Mouse (Mus musculus): ENCODE data around the gene Nop58. TPM values are rescaled to one million over a fixed set of nuclear protein-coding genes. Genes with fewer than 3 reads are reported as not detected.

The Nop58 gene
- polyA plus RNA-seq, 1 experiment from 2014 or later = 256 TPM

DNA sequence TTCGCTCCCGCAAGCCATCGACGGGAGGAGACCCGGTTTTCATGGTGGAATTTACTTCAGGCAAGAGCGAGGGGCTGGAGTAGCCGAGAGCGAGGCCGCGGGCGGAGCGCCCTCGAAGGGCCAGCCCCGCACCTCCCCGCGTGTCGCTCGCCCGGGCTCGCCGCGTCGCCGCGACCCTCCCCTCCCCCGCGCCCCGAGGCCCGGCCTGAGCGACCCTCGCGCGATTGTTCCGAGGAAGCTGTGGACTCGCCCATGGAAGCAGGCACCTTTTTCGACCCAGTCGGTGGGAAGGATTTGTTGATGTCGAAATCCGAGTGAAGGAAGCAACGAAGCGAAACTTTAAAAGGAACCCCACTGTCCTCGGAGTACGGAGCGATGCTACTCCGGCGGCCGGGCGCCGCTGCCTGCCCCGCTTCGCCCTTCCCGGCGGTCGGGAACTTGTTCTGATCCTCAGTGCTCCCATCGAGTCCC is 79.0 kb downstream of the Nop58 start:
- ATAC-seq (replicated peaks; ENCODE audit: low FRiP score, low TSS enrichment, low read depth) (peak; percentile 76), DNase-seq (ENCODE audit: low spot score) (peak; percentile 87)
- H3K4me2 ChIP-seq (ENCODE audit: low read length) = peak overlapping the region; percentile 85
- H3K27me3 ChIP-seq (replicated peaks; ENCODE audit: control insufficient read depth, insufficient read depth, low read length) = no peaks in the 10 kb centered on the region
- H3K4me1 ChIP-seq (replicated peaks; ENCODE audit: control insufficient read depth, insufficient read depth, low read length) = peaks cover 6% of the 10 kb centered on the region; the same call in 1 of the 2 replicates
- peak overlapping the region; percentile 97 for H3K9ac ChIP-seq (ENCODE audit: low read length)
- no peaks in the 10 kb centered on the region for H3K36me3 ChIP-seq (ENCODE audit: control insufficient read depth, insufficient read depth, low read length)
- WGBS = 1% methylated on average over 54 of the region's 55 CpGs
- H3K9me3 ChIP-seq (ENCODE audit: control insufficient read depth, low read length) = no peaks in the 10 kb centered on the region
- H3K4me3 ChIP-seq (ENCODE audit: low read depth, low read length) = peak overlapping the region; percentile 76
- H3K27ac ChIP-seq (ENCODE audit: low read depth) = peak overlapping the region; percentile 100

GRCm38 (mm10) chr1:59764407-59764971 is 79.7 kb downstream of the Nop58 start:
- no peaks in the 10 kb centered on the region for H3K36me3 ChIP-seq (ENCODE audit: control insufficient read depth, insufficient read depth, low read length)
- no peaks in the 10 kb centered on the region for H3K27me3 ChIP-seq (replicated peaks; ENCODE audit: control insufficient read depth, insufficient read depth, low read length)
- peaks cover 6% of the 10 kb centered on the region; the same call in 1 of the 2 replicates for H3K4me1 ChIP-seq (replicated peaks; ENCODE audit: control insufficient read depth, insufficient read depth, low read length)
- H3K4me2 ChIP-seq (ENCODE audit: low read length) = peak overlapping the region; percentile 85
- peak overlapping the region; percentile 97 for H3K9ac ChIP-seq (ENCODE audit: low read length)
- ATAC-seq (replicated peaks; ENCODE audit: low FRiP score, low TSS enrichment, low read depth) (no peak), DNase-seq (ENCODE audit: low spot score) (peak; percentile 83)
- no peaks in the 10 kb centered on the region for H3K9me3 ChIP-seq (ENCODE audit: control insufficient read depth, low read length)
- H3K4me3 ChIP-seq (ENCODE audit: low read depth, low read length) = peak overlapping the region; percentile 76
- under 1% methylated on average over 27 of the region's 27 CpGs for WGBS
- H3K27ac ChIP-seq (ENCODE audit: low read depth) = peak overlapping the region; percentile 100

DNA sequence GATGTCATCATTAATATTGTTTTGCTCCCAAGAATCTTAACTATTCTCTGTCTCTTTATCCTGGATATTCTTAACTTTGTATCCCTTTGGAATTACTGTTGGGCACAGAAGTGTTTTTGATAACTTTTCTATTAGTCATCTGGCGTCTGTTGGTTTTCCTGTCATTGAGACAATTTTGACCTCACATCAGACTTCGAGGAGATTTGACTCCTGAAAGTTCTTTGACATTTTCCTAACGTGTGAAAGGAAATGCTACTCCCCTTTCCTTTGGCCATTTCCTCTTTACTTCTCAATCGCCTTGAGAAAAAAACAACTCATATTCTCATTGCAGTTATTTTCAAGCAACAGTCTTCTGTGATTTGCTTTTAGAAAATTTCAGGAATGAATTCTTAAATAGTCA is 80.5 kb downstream of the Nop58 start:
- peak overlapping the region; percentile 85 for H3K4me2 ChIP-seq (ENCODE audit: low read length)
- WGBS = 2% methylated on average over 4 of the region's 4 CpGs
- DNase-seq (ENCODE audit: low spot score) (no peak), ATAC-seq (replicated peaks; ENCODE audit: low FRiP score, low TSS enrichment, low read depth) (no peak)
- H3K36me3 ChIP-seq (ENCODE audit: control insufficient read depth, insufficient read depth, low read length) = no peaks in the 10 kb centered on the region
- H3K9me3 ChIP-seq (ENCODE audit: control insufficient read depth, low read length) = no peaks in the 10 kb centered on the region
- H3K9ac ChIP-seq (ENCODE audit: low read length) = peak overlapping the region; percentile 37; the same call in 1 of the 2 replicates
- no peak overlapping the region for H3K27ac ChIP-seq (ENCODE audit: low read depth)
- H3K4me3 ChIP-seq (ENCODE audit: low read depth, low read length) = peak overlapping the region; percentile 76
- H3K27me3 ChIP-seq (replicated peaks; ENCODE audit: control insufficient read depth, insufficient read depth, low read length) = no peaks in the 10 kb centered on the region
- H3K4me1 ChIP-seq (replicated peaks; ENCODE audit: control insufficient read depth, insufficient read depth, low read length) = peaks cover 6% of the 10 kb centered on the region; the same call in 1 of the 2 replicates

- Histone ChIP-seq H3K27me3 (replicated peaks; ENCODE audit: control insufficient read depth, insufficient read depth, low read length) (no peaks in the 10 kb centered on the region), H3K4me3 (ENCODE audit: low read depth, low read length) (peak overlapping the region; percentile 31), H3K9ac (ENCODE audit: low read length) (no peak overlapping the region; the same call in 1 of the 2 replicates), H3K27ac (ENCODE audit: low read depth) (no peak overlapping the region), H3K36me3 (ENCODE audit: control insufficient read depth, insufficient read depth, low read length) (no peaks in the 10 kb centered on the region), H3K9me3 (ENCODE audit: control insufficient read depth, low read length) (no peaks in the 10 kb centered on the region), H3K4me1 (replicated peaks; ENCODE audit: control insufficient read depth, insufficient read depth, low read length) (peaks cover 8% of the 10 kb centered on the region; the same call in 1 of the 2 replicates), H3K4me2 (ENCODE audit: low read length) (peak overlapping the region; percentile 56)
- DNase-seq (ENCODE audit: low spot score) = no peak
- no peak for ATAC-seq (replicated peaks; ENCODE audit: low FRiP score, low TSS enrichment, low read depth)
These were observed 81.9 kb downstream of the Nop58 start for GRCm38 (mm10) chr1:59766626-59767025.

Other genes starting within 250 kb of the Nop58 start
- 10.8 and 11.5 TPM in 2 replicates for gene Fzd7, start 202.5 kb upstream of the Nop58 start, polyA plus RNA-seq (2014; fragmentation: Nextera tagmentation; extraction: Ambion mirVana)
- gene Gm973, start 168.7 kb upstream of the Nop58 start, polyA plus RNA-seq (2014; fragmentation: Nextera tagmentation; extraction: Ambion mirVana) = 0.42 and 0.46 TPM in 2 replicates
- 371 and 397 TPM in 2 replicates for gene Sumo1, start 14.1 kb upstream of the Nop58 start, polyA plus RNA-seq (2014; fragmentation: Nextera tagmentation; extraction: Ambion mirVana)
- 11.9 and 12.5 TPM in 2 replicates for gene Bmpr2, start 78.4 kb downstream of the Nop58 start, polyA plus RNA-seq (2014; fragmentation: Nextera tagmentation; extraction: Ambion mirVana)
- 10.3 and 11.0 TPM in 2 replicates for gene Fam117b, start 228.0 kb downstream of the Nop58 start, polyA plus RNA-seq (2014; fragmentation: Nextera tagmentation; extraction: Ambion mirVana)